Mouse (Mus musculus) lung, postnatal 0 days (tissue): ENCODE measurements around the gene Celf2.

ENCODE experiments used
- CTCF ChIP-seq: IDR thresholded peaks from 2 replicates; pipeline ENCODE4 v1.5.1; 2016; ENCODE audit warnings: antibody characterized with exemption, mild to moderate bottlenecking
- EP300 ChIP-seq: IDR thresholded peaks from 2 replicates; pipeline ENCODE4 v1.6.1; 2016; ENCODE audit warnings: antibody characterized with exemption, mild to moderate bottlenecking, control low read depth

- no peak for TF ChIP-seq CTCF
- no peak for TF ChIP-seq EP300
Observed at GRCm38 (mm10) chr2:7367738-7368137, 141.6 kb downstream of the Celf2 start.
